In the genomic region with DNA sequence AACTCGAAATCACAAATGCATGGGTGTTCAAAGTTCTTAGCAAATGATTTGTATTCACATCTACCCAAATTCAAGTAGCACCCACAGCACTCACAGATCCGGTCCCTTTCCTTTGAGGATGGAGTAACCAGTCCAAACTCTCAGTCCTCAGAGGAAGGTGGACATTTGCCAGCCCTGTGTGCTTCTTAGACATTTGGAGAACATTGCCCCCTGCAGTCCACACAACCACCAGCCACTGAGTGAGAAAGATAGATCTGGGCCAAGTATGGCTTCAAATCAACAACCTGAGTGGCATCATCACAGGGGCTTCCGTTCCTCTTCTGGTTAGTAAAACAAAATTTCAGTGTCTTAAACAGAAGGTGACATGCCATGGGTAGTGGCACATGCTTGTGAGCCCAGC, we compare ENCODE assay signal across 13 mouse cellular contexts. TPM values are rescaled to one million over a fixed set of nuclear protein-coding genes. Genes with fewer than 3 reads are reported as not detected.
DNase-seq lines count a peak whose midpoint lies in the region; ATAC-seq lines count a peak whose summit lies in the region.
"Had no signal": no experiment of that assay in that cellular context is flagged by ENCODE, and none has a peak within 500 bp of the region (broad histone marks: within the 10 kb centered on the region; RNA-seq: fewer than 3 reads in every experiment).

No protein-coding gene starts in this region.

- H3K4me1 ChIP-seq in heart, embryonic 12.5 days (replicated peaks): no peaks in the 10 kb centered on the region
- H3K4me1 ChIP-seq: liver, embryonic 12.5 days had no signal

- WGBS in heart, embryonic 12.5 days: 70% methylated on average over 3 of the region's 3 CpGs

- no peaks in the 10 kb centered on the region for H3K9me3 ChIP-seq in heart, embryonic 12.5 days (replicated peaks)
- H3K9me3 ChIP-seq: liver, embryonic 12.5 days had no signal

- no peak overlapping the region for H3K9ac ChIP-seq in heart, embryonic 12.5 days
- H3K9ac ChIP-seq: liver, embryonic 12.5 days had no signal

- intact Hi-C loops in heart, postnatal 25 days (cut with DNase I): no loop called here

- no peak overlapping the region for H3K27ac ChIP-seq in heart, embryonic 12.5 days (ENCODE audit: poor library complexity, severe bottlenecking)
- H3K27ac ChIP-seq: liver, embryonic 12.5 days had no signal

- DNase-seq in heart, postnatal 4 days: peak; percentile 9
- no peak for DNase-seq in heart, postnatal 25 days (ENCODE audit: low spot score)
- DNase-seq in 3T3-L1 (ENCODE audit: low read depth, low spot score): peak; percentile 20
- peak; percentile 1 for DNase-seq in adrenal gland, adult 8-10 months
- DNase-seq in left cerebral cortex, adult 11 months (ENCODE audit: low spot score): peak; percentile 27
- DNase-seq in embryo, embryonic 10.5 days (ENCODE audit: low spot score): no peak

- ATAC-seq in CD4-positive, CD25-positive, alpha-beta regulatory T cell, adult 4 months: no peak
- no peak for ATAC-seq in heart, embryonic 12.5 days (ENCODE audit: insufficient number of reproducible peaks, low FRiP score)
- ATAC-seq: hindbrain, embryonic 16.5 days; liver, embryonic 12.5 days had no signal

- no peaks in the 10 kb centered on the region for H3K36me3 ChIP-seq in heart, embryonic 12.5 days
- H3K36me3 ChIP-seq: liver, embryonic 12.5 days had no signal

- H3K4me2 ChIP-seq in heart, embryonic 12.5 days: no peak overlapping the region
- H3K4me2 ChIP-seq: liver, embryonic 12.5 days had no signal

- 0 out of 2 replicates have a peak, but pooled peaks cover 4% of the 10 kb centered on the region for H3K27me3 ChIP-seq in heart, embryonic 12.5 days (replicated peaks)
- H3K27me3 ChIP-seq: liver, embryonic 12.5 days had no signal

- H3K4me3 ChIP-seq in heart, embryonic 12.5 days: no peak overlapping the region
- H3K4me3 ChIP-seq: liver, embryonic 12.5 days had no signal

RNA-seq across cellular contexts. Expression of a gene that starts 38.0 kb away (rescaled TPM):
- not detected for total RNA-seq in heart, postnatal 4 days (2021)
- total RNA-seq in heart, postnatal 25 days (2021): not detected
- total RNA-seq in adrenal gland, adult 8-10 months (2022): not detected
- not detected for polyA plus RNA-seq in CD4-positive, CD25-positive, alpha-beta regulatory T cell, adult 4 months (2017; shearing (Covaris generic))
- polyA plus RNA-seq in heart, embryonic 12.5 days (2016; fragmentation: Nextera tagmentation; extraction: Ambion mirVana): not detected in 2 replicates
- total RNA-seq: common myeloid progenitor, adult 5-6 weeks; gastrocnemius, adult 8-10 months had no signal
- polyA plus RNA-seq: liver, embryonic 12.5 days; spleen, adult 2 months had no signal

Comparison
In these comparisons a context has a peak if more than half of its experiments do, and no peak if none do; other contexts are left out.
1. DNase-seq: peak in heart, postnatal 4 days (single experiment), 3T3-L1 (single experiment), adrenal gland, adult 8-10 months (single experiment) and left cerebral cortex, adult 11 months (single experiment); none in heart, postnatal 25 days (single experiment) and embryo, embryonic 10.5 days (single experiment).